Mouse (Mus musculus) lung, adult 2 months (tissue): ENCODE data around the gene Eml6.

Source experiments
- CTCF ChIP-seq: fragments of 200-500 bp; IDR thresholded peaks from 2 replicates; pipeline ENCODE4 v1.5.1; 2011; ENCODE audit warnings: mild to moderate bottlenecking, low read length, control low read depth; ENCODE audit not compliant: insufficient read depth
- POLR2A ChIP-seq: fragments of 200-500 bp; IDR thresholded peaks from 2 replicates; pipeline ENCODE4 v1.6.1; 2011; ENCODE audit warnings: low read depth, mild to moderate bottlenecking, control low read depth, low read length, borderline replicate concordance; ENCODE audit errors: extremely low read depth

DNA sequence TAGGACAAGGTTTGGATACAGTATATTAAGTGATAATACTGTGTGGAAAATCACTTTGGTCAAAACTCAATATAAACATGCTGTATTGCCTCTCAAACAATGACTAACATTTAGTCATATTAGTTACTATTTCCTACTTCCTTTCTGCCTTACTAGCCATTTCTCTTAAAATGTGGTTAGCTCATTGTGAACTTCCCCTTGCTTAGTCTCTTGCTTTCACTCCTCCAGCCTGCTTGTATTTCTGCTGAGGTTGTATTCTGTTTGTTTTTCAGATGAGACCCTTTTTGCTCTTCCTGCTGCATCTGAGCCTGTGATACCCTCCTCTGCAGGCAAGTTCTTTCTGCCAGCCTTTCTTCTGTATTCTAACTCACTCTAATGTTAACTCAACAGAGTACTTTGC, 320.6 kb downstream of the Eml6 start:
- no peak for TF ChIP-seq CTCF
- no peak for TF ChIP-seq POLR2A
